In genomic region chr19:45005957-45006712, GRCm38 (mm10) we compare ENCODE assay signal across 8 mouse cellular contexts. TPM values are rescaled to one million over a fixed set of nuclear protein-coding genes. Genes with fewer than 3 reads are reported as not detected.
DNase-seq lines count a peak whose midpoint lies in the region; ATAC-seq and TF ChIP-seq lines count a peak whose summit lies in the region.

Gene Mrpl43 (minus strand): TSS chr19:45006442.

- peak within 1 kb of the TSS; percentile 89 for H3K4me2 ChIP-seq in forebrain, embryonic 15.5 days (replicated peaks)
- H3K4me2 ChIP-seq in lung, embryonic 14.5 days, result peak within 1 kb of the TSS; percentile 92

- TF ChIP-seq CTCF in layer of hippocampus, adult 2 months (conservative IDR thresholded peaks at IDR 0.05), result no peak
- TF ChIP-seq CTCF in lung, embryonic 14.5 days (IDR thresholded peaks at IDR 0.05; ENCODE audit: low read depth), result no peak
- no peak for TF ChIP-seq CTCF in olfactory bulb, adult 2 months (IDR thresholded peaks at IDR 0.05; ENCODE audit: insufficient read depth, low read depth, low read length)
- TF ChIP-seq CTCF in thymus, adult 2 months (IDR thresholded peaks at IDR 0.05; ENCODE audit: borderline replicate concordance, control insufficient read depth, extremely low read depth, insufficient read depth, low read length, poor library complexity), result 0 out of 2 replicates have a peak, but pooled peaks have one; percentile 24

- H3K4me1 ChIP-seq in forebrain, embryonic 15.5 days, result peaks cover 35% of the 10 kb centered on the region
- peaks cover 14% of the 10 kb centered on the region for H3K4me1 ChIP-seq in lung, embryonic 14.5 days (ENCODE audit: insufficient read depth)
- H3K4me1 ChIP-seq in olfactory bulb, adult 2 months (ENCODE audit: control insufficient read depth, insufficient read depth, low read length), result peaks cover 26% of the 10 kb centered on the region
- peaks cover 14% of the 10 kb centered on the region for H3K4me1 ChIP-seq in thymus, adult 2 months (replicated peaks; ENCODE audit: control insufficient read depth, insufficient read depth, low read length)

- peak within 1 kb of the TSS; percentile 89 for H3K4me3 ChIP-seq in forebrain, embryonic 15.5 days
- H3K4me3 ChIP-seq in layer of hippocampus, adult 2 months, result peak within 1 kb of the TSS; percentile 97
- peak within 1 kb of the TSS; percentile 97 for H3K4me3 ChIP-seq in lung, embryonic 14.5 days (ENCODE audit: low read depth, low read length)
- peak within 1 kb of the TSS; percentile 68 for H3K4me3 ChIP-seq in olfactory bulb, adult 2 months (ENCODE audit: insufficient read depth, low read depth, low read length)
- H3K4me3 ChIP-seq in thymus, adult 2 months (ENCODE audit: control insufficient read depth, insufficient read depth, low read length), result peak within 1 kb of the TSS; percentile 74

- H3K9me3 ChIP-seq in forebrain, embryonic 15.5 days, result no peaks in the 10 kb centered on the region
- H3K9me3 ChIP-seq in lung, embryonic 14.5 days (ENCODE audit: low read depth, low read length), result no peaks in the 10 kb centered on the region

- peaks cover 48% of the 10 kb centered on the region for H3K36me3 ChIP-seq in forebrain, embryonic 15.5 days
- peaks cover 53% of the 10 kb centered on the region for H3K36me3 ChIP-seq in lung, embryonic 14.5 days (ENCODE audit: insufficient read depth)
- no peaks in the 10 kb centered on the region for H3K36me3 ChIP-seq in thymus, adult 2 months (ENCODE audit: control insufficient read depth, insufficient read depth, low read length)

- H3K27ac ChIP-seq in forebrain, embryonic 15.5 days (replicated peaks), result peak within 1 kb of the TSS; percentile 70
- peak within 1 kb of the TSS; percentile 77 for H3K27ac ChIP-seq in layer of hippocampus, adult 2 months
- H3K27ac ChIP-seq in lung, embryonic 14.5 days (ENCODE audit: low read depth), result peak within 1 kb of the TSS; percentile 80; the same call in 1 of the 2 replicates
- H3K27ac ChIP-seq in olfactory bulb, adult 2 months (ENCODE audit: insufficient read depth, low read depth, low read length), result peak within 1 kb of the TSS; percentile 40
- no peak within 1 kb of the TSS for H3K27ac ChIP-seq in thymus, adult 2 months (ENCODE audit: control insufficient read depth, insufficient read depth, low read length)

- DNase-seq in ES-CJ7 (ENCODE audit: low read depth, low spot score), result peak; percentile 93
- DNase-seq in cerebellum, adult 11 months, result peak; percentile 94
- peak; percentile 89 for DNase-seq in heart, postnatal 25 days (ENCODE audit: low spot score)
- peak; percentile 95 to 98 for DNase-seq in layer of hippocampus, adult 2 months (ENCODE audit: low spot score in 2 of 2)
- DNase-seq in lung, embryonic 14.5 days, result peak; percentile 96
- peak; percentile 97 for DNase-seq in thymus, adult 2 months

- intact Hi-C loops in heart, postnatal 25 days (cut with DNase I), result no loop called here

- H3K27me3 ChIP-seq in forebrain, embryonic 15.5 days, result no peaks in the 10 kb centered on the region
- no peaks in the 10 kb centered on the region for H3K27me3 ChIP-seq in lung, embryonic 14.5 days (ENCODE audit: insufficient read depth, low read length)
- no peaks in the 10 kb centered on the region for H3K27me3 ChIP-seq in thymus, adult 2 months (ENCODE audit: control insufficient read depth, insufficient read depth, low read length)

- peak within 1 kb of the TSS; percentile 80 for H3K9ac ChIP-seq in forebrain, embryonic 15.5 days (replicated peaks)
- H3K9ac ChIP-seq in lung, embryonic 14.5 days, result peak within 1 kb of the TSS; percentile 72

- TF ChIP-seq POLR2A in olfactory bulb, adult 2 months (IDR thresholded peaks at IDR 0.05; ENCODE audit: insufficient read depth, low read depth, low read length), result peak; percentile 66; the same call in 1 of the 2 replicates
- peak; percentile 71; the same call in 1 of the 2 replicates for TF ChIP-seq POLR2A in thymus, adult 2 months (IDR thresholded peaks at IDR 0.05; ENCODE audit: control insufficient read depth, extremely low read depth, insufficient read depth, low read length, poor library complexity)

- under 1% methylated on average over 82 of the region's 82 CpGs for WGBS in forebrain, embryonic 15.5 days
- under 1% methylated on average over 82 of the region's 82 CpGs for WGBS in lung, embryonic 14.5 days
- under 1% methylated on average over 82 of the region's 82 CpGs for WGBS in olfactory bulb, adult 2 months
- under 1% methylated on average over 82 of the region's 82 CpGs for WGBS in thymus, adult 2 months

- peak; percentile 94 for ATAC-seq in forebrain, embryonic 15.5 days (replicated peaks)
- peak; percentile 92 for ATAC-seq in lung, embryonic 14.5 days (ENCODE audit: insufficient read depth)

RNA-seq across cellular contexts. Expression of gene Mrpl43, which starts in this region (rescaled TPM):
- 83.9 and 87.1 TPM in 2 replicates for polyA plus RNA-seq in forebrain, embryonic 15.5 days (2015; fragmentation: Nextera tagmentation; extraction: Ambion mirVana)
- 10 to 100 TPM; 54.9 to 55.4 TPM for total RNA-seq in heart, postnatal 25 days (2021)
- total RNA-seq in layer of hippocampus, adult 2 months (2021), result 10 to 100 TPM; 38.6 to 41.1 TPM
- 61.3 and 63.6 TPM in 2 replicates for polyA plus RNA-seq in lung, embryonic 14.5 days (2014; fragmentation: Nextera tagmentation; extraction: Ambion mirVana)
- polyA plus RNA-seq in olfactory bulb, adult 2 months (2012; ENCODE audit: insufficient read depth, insufficient read length, low replicate concordance, missing spikeins), result not detected in 2 replicates
- 121 and 137 TPM in 2 replicates for polyA plus RNA-seq in thymus, adult 2 months (2012; rRNA removed)
